In the genomic region with DNA sequence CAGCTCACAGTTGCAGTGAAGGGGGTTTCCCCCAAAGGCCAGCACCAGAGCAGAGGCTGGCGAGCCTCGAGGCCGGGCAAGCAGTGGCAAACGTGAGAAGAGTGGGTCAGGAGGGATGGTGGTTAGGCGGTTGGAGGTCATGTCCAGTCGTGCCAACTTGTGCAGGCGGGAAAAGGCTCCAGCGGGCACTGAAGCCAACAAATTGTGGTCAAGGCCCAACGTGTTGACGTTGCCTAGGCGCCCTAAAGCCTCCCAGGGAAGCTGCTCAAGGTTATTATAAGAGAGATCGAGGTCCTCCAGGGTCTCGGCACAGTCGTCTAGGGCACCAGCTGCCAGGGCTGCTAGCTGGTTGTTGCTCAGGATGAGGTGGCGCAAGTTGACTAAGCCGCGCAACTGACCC, we compare ENCODE assay signal across 15 mouse cellular contexts. TPM values are rescaled to one million over a fixed set of nuclear protein-coding genes. Genes with fewer than 3 reads are reported as not detected.
DNase-seq lines count a peak whose midpoint lies in the region; ATAC-seq lines count a peak whose summit lies in the region.
"Had no signal": no experiment of that assay in that cellular context is flagged by ENCODE, and none has a peak within 500 bp of the region (broad histone marks: within the 10 kb centered on the region; RNA-seq: fewer than 3 reads in every experiment).

No protein-coding gene starts in this region.

- H3K9me3 ChIP-seq in hindbrain, embryonic 12.5 days (replicated peaks) = no peaks in the 10 kb centered on the region
- H3K9me3 ChIP-seq in hindbrain, embryonic 10.5 days = no peaks in the 10 kb centered on the region; the same call in 1 of the 2 replicates
- no peaks in the 10 kb centered on the region for H3K9me3 ChIP-seq in midbrain, embryonic 13.5 days
- no peaks in the 10 kb centered on the region for H3K9me3 ChIP-seq in midbrain, embryonic 16.5 days (replicated peaks; ENCODE audit: control insufficient read depth, low read length, poor library complexity, severe bottlenecking)
- no peaks in the 10 kb centered on the region for H3K9me3 ChIP-seq in liver, embryonic 12.5 days (replicated peaks)
- H3K9me3 ChIP-seq in stomach, embryonic 16.5 days (replicated peaks; ENCODE audit: control insufficient read depth, low read length) = no peaks in the 10 kb centered on the region
- H3K9me3 ChIP-seq: embryonic facial prominence, embryonic 13.5 days; limb, embryonic 12.5 days had no signal

- no peak for DNase-seq in hindbrain, embryonic 10.5 days (ENCODE audit: low spot score)
- no peak for DNase-seq in c-Kit-positive CD71-positive TER-119-positive erythroid progenitor cells, embryonic 14.5 days (ENCODE audit: low spot score)
- DNase-seq in yolk sac, embryonic 10.5 days (ENCODE audit: low spot score) = no peak
- DNase-seq: forebrain, postnatal 0 days; layer of hippocampus, adult 9-11 months; lung, postnatal 36 days; right cerebral cortex, postnatal 25 days had no signal

- peaks cover 10% of the 10 kb centered on the region for H3K27me3 ChIP-seq in hindbrain, embryonic 12.5 days
- H3K27me3 ChIP-seq in hindbrain, embryonic 10.5 days (ENCODE audit: insufficient read depth, poor library complexity, severe bottlenecking) = peaks cover 14% of the 10 kb centered on the region
- H3K27me3 ChIP-seq in midbrain, embryonic 13.5 days = peaks cover 8% of the 10 kb centered on the region
- H3K27me3 ChIP-seq in midbrain, embryonic 16.5 days (ENCODE audit: control insufficient read depth, insufficient read depth, low read depth, low read length) = no peaks in the 10 kb centered on the region
- peaks cover 65% of the 10 kb centered on the region for H3K27me3 ChIP-seq in liver, embryonic 12.5 days (replicated peaks)
- H3K27me3 ChIP-seq in stomach, embryonic 16.5 days (ENCODE audit: control insufficient read depth, insufficient read depth, low read length) = no peaks in the 10 kb centered on the region

- peak overlapping the region; percentile 86; the same call in 1 of the 2 replicates for H3K4me2 ChIP-seq in hindbrain, embryonic 12.5 days (replicated peaks)
- H3K4me2 ChIP-seq in midbrain, embryonic 13.5 days (replicated peaks) = peak overlapping the region; percentile 88
- H3K4me2 ChIP-seq in midbrain, embryonic 16.5 days (ENCODE audit: low read length) = no peak overlapping the region
- H3K4me2 ChIP-seq in liver, embryonic 12.5 days = peak overlapping the region; percentile 25
- H3K4me2 ChIP-seq in stomach, embryonic 16.5 days (ENCODE audit: low read depth, low read length) = peak overlapping the region; percentile 48

- no peak overlapping the region for H3K9ac ChIP-seq in hindbrain, embryonic 12.5 days
- no peak overlapping the region for H3K9ac ChIP-seq in midbrain, embryonic 13.5 days (replicated peaks)
- H3K9ac ChIP-seq in midbrain, embryonic 16.5 days (ENCODE audit: low read depth, low read length) = no peak overlapping the region
- no peak overlapping the region for H3K9ac ChIP-seq in liver, embryonic 12.5 days
- peak overlapping the region; percentile 60 for H3K9ac ChIP-seq in stomach, embryonic 16.5 days (ENCODE audit: low read length)
- H3K9ac ChIP-seq: embryonic facial prominence, embryonic 13.5 days; forebrain, postnatal 0 days; limb, embryonic 12.5 days had no signal

- no peak overlapping the region for H3K27ac ChIP-seq in hindbrain, embryonic 12.5 days
- H3K27ac ChIP-seq in hindbrain, embryonic 10.5 days = no peak overlapping the region
- H3K27ac ChIP-seq in midbrain, embryonic 13.5 days = no peak overlapping the region
- H3K27ac ChIP-seq in midbrain, embryonic 16.5 days (ENCODE audit: low read length) = no peak overlapping the region
- H3K27ac ChIP-seq in liver, embryonic 12.5 days = peak overlapping the region; percentile 76
- H3K27ac ChIP-seq in stomach, embryonic 16.5 days (ENCODE audit: low read length) = peak overlapping the region; percentile 90
- H3K27ac ChIP-seq: embryonic facial prominence, embryonic 13.5 days; limb, embryonic 12.5 days had no signal

- H3K4me3 ChIP-seq in hindbrain, embryonic 12.5 days = no peak overlapping the region
- H3K4me3 ChIP-seq in hindbrain, embryonic 10.5 days = no peak overlapping the region
- H3K4me3 ChIP-seq in midbrain, embryonic 13.5 days (replicated peaks) = no peak overlapping the region
- no peak overlapping the region for H3K4me3 ChIP-seq in midbrain, embryonic 16.5 days (ENCODE audit: low read depth, low read length)
- no peak overlapping the region for H3K4me3 ChIP-seq in liver, embryonic 12.5 days
- H3K4me3 ChIP-seq in stomach, embryonic 16.5 days (replicated peaks; ENCODE audit: low read length) = peak overlapping the region; percentile 34
- H3K4me3 ChIP-seq: embryonic facial prominence, embryonic 13.5 days; limb, embryonic 12.5 days; myocyte had no signal

- no peak for ATAC-seq in hindbrain, embryonic 12.5 days (ENCODE audit: low FRiP score)
- ATAC-seq in midbrain, embryonic 13.5 days = no peak
- no peak for ATAC-seq in midbrain, embryonic 16.5 days
- ATAC-seq in liver, embryonic 12.5 days = no peak
- ATAC-seq in stomach, embryonic 16.5 days (ENCODE audit: insufficient read depth, low FRiP score) = no peak
- ATAC-seq: forebrain, postnatal 0 days had no signal

- H3K36me3 ChIP-seq in hindbrain, embryonic 12.5 days = peaks cover 28% of the 10 kb centered on the region
- H3K36me3 ChIP-seq in hindbrain, embryonic 10.5 days = peaks cover 45% of the 10 kb centered on the region
- peaks cover 49% of the 10 kb centered on the region for H3K36me3 ChIP-seq in midbrain, embryonic 13.5 days
- peaks cover 23% of the 10 kb centered on the region for H3K36me3 ChIP-seq in midbrain, embryonic 16.5 days (ENCODE audit: control insufficient read depth, insufficient read depth, low read length)
- H3K36me3 ChIP-seq in liver, embryonic 12.5 days = no peaks in the 10 kb centered on the region; the same call in 1 of the 2 replicates
- no peaks in the 10 kb centered on the region for H3K36me3 ChIP-seq in stomach, embryonic 16.5 days (ENCODE audit: control insufficient read depth, insufficient read depth, low read length)

- peaks cover 47% of the 10 kb centered on the region for H3K4me1 ChIP-seq in hindbrain, embryonic 12.5 days
- peaks cover 54% of the 10 kb centered on the region for H3K4me1 ChIP-seq in hindbrain, embryonic 10.5 days (replicated peaks)
- H3K4me1 ChIP-seq in midbrain, embryonic 13.5 days (replicated peaks) = peaks cover 72% of the 10 kb centered on the region
- H3K4me1 ChIP-seq in midbrain, embryonic 16.5 days (ENCODE audit: control insufficient read depth, insufficient read depth, low read length) = peaks cover 47% of the 10 kb centered on the region
- H3K4me1 ChIP-seq in liver, embryonic 12.5 days = 0 out of 2 replicates have a peak, but pooled peaks cover 9% of the 10 kb centered on the region
- H3K4me1 ChIP-seq in stomach, embryonic 16.5 days (ENCODE audit: control insufficient read depth, insufficient read depth, low read length) = peaks cover 21% of the 10 kb centered on the region

- 92% methylated on average over 17 of the region's 17 CpGs for WGBS in hindbrain, embryonic 12.5 days
- 94% methylated on average over 17 of the region's 17 CpGs for WGBS in hindbrain, embryonic 10.5 days
- 94% methylated on average over 17 of the region's 17 CpGs for WGBS in midbrain, embryonic 13.5 days
- 91% methylated on average over 17 of the region's 17 CpGs for WGBS in midbrain, embryonic 16.5 days
- 64% methylated on average over 17 of the region's 17 CpGs for WGBS in liver, embryonic 12.5 days (ENCODE audit: insufficient replicate concordance)
- WGBS in stomach, embryonic 16.5 days = 81% methylated on average over 17 of the region's 17 CpGs

RNA-seq across cellular contexts. Expression of gene Lrfn3, which starts 2.5 kb away (rescaled TPM):
- polyA plus RNA-seq in hindbrain, embryonic 12.5 days (2016; fragmentation: Nextera tagmentation; extraction: Ambion mirVana) = 9.3 and 10.1 TPM in 2 replicates
- polyA plus RNA-seq in hindbrain, embryonic 10.5 days (2016; fragmentation: Nextera tagmentation; extraction: Ambion mirVana) = 5.5 and 7.8 TPM in 2 replicates
- 11.4 and 13.0 TPM in 2 replicates for polyA plus RNA-seq in midbrain, embryonic 13.5 days (2015; fragmentation: Nextera tagmentation; extraction: Ambion mirVana)
- polyA plus RNA-seq in midbrain, embryonic 16.5 days (2015; fragmentation: Nextera tagmentation; extraction: Ambion mirVana) = 15.2 and 15.7 TPM in 2 replicates
- 1.9 and 2.1 TPM in 2 replicates for polyA plus RNA-seq in liver, embryonic 12.5 days (2016; fragmentation: Nextera tagmentation; extraction: Ambion mirVana)
- 4.0 and 4.6 TPM in 2 replicates for polyA plus RNA-seq in stomach, embryonic 16.5 days (2015; fragmentation: Nextera tagmentation; extraction: Ambion mirVana)

RNA-seq across cellular contexts. Expression of gene Sdhaf1, which starts 36.3 kb away (rescaled TPM):
- polyA plus RNA-seq in hindbrain, embryonic 12.5 days (2016; fragmentation: Nextera tagmentation; extraction: Ambion mirVana) = 22.3 and 23.4 TPM in 2 replicates
- 19.6 and 23.1 TPM in 2 replicates for polyA plus RNA-seq in hindbrain, embryonic 10.5 days (2016; fragmentation: Nextera tagmentation; extraction: Ambion mirVana)
- polyA plus RNA-seq in midbrain, embryonic 13.5 days (2015; fragmentation: Nextera tagmentation; extraction: Ambion mirVana) = 21.2 and 23.6 TPM in 2 replicates
- polyA plus RNA-seq in midbrain, embryonic 16.5 days (2015; fragmentation: Nextera tagmentation; extraction: Ambion mirVana) = 15.2 and 16.9 TPM in 2 replicates
- 8.1 and 8.2 TPM in 2 replicates for polyA plus RNA-seq in liver, embryonic 12.5 days (2016; fragmentation: Nextera tagmentation; extraction: Ambion mirVana)
- 12.1 and 14.6 TPM in 2 replicates for polyA plus RNA-seq in stomach, embryonic 16.5 days (2015; fragmentation: Nextera tagmentation; extraction: Ambion mirVana)

RNA-seq across cellular contexts. Expression of gene E130208F15Rik, which starts 38.5 kb away (rescaled TPM):
- polyA plus RNA-seq in hindbrain, embryonic 12.5 days (2016; fragmentation: Nextera tagmentation; extraction: Ambion mirVana) = 0.33 and 0.49 TPM in 2 replicates
- polyA plus RNA-seq in hindbrain, embryonic 10.5 days (2016; fragmentation: Nextera tagmentation; extraction: Ambion mirVana) = 1.6 and 3.7 TPM in 2 replicates
- not detected in 2 replicates for polyA plus RNA-seq in midbrain, embryonic 13.5 days (2015; fragmentation: Nextera tagmentation; extraction: Ambion mirVana)
- polyA plus RNA-seq in midbrain, embryonic 16.5 days (2015; fragmentation: Nextera tagmentation; extraction: Ambion mirVana) = not detected in 2 replicates
- polyA plus RNA-seq in liver, embryonic 12.5 days (2016; fragmentation: Nextera tagmentation; extraction: Ambion mirVana) = 2.3 and 2.9 TPM in 2 replicates
- polyA plus RNA-seq in stomach, embryonic 16.5 days (2015; fragmentation: Nextera tagmentation; extraction: Ambion mirVana) = 1.2 TPM in 1 of 2 replicates, not detected in the other
- polyA plus RNA-seq: embryonic facial prominence, embryonic 13.5 days had no signal

RNA-seq across cellular contexts. Expression of gene Syne4, which starts 45.4 kb away (rescaled TPM):
- polyA plus RNA-seq in hindbrain, embryonic 12.5 days (2016; fragmentation: Nextera tagmentation; extraction: Ambion mirVana) = 36.9 and 39.2 TPM in 2 replicates
- polyA plus RNA-seq in hindbrain, embryonic 10.5 days (2016; fragmentation: Nextera tagmentation; extraction: Ambion mirVana) = 26.8 and 28.1 TPM in 2 replicates
- polyA plus RNA-seq in midbrain, embryonic 13.5 days (2015; fragmentation: Nextera tagmentation; extraction: Ambion mirVana) = 10.8 and 11.7 TPM in 2 replicates
- 13.4 and 16.0 TPM in 2 replicates for polyA plus RNA-seq in midbrain, embryonic 16.5 days (2015; fragmentation: Nextera tagmentation; extraction: Ambion mirVana)
- polyA plus RNA-seq in liver, embryonic 12.5 days (2016; fragmentation: Nextera tagmentation; extraction: Ambion mirVana) = 11.7 and 12.1 TPM in 2 replicates
- polyA plus RNA-seq in stomach, embryonic 16.5 days (2015; fragmentation: Nextera tagmentation; extraction: Ambion mirVana) = 54.0 and 54.3 TPM in 2 replicates

RNA-seq across cellular contexts. Expression of gene Alkbh6, which starts 51.5 kb away (rescaled TPM):
- polyA plus RNA-seq in hindbrain, embryonic 12.5 days (2016; fragmentation: Nextera tagmentation; extraction: Ambion mirVana) = 87.1 and 93.5 TPM in 2 replicates
- polyA plus RNA-seq in hindbrain, embryonic 10.5 days (2016; fragmentation: Nextera tagmentation; extraction: Ambion mirVana) = 93.6 and 117 TPM in 2 replicates
- 128 and 132 TPM in 2 replicates for polyA plus RNA-seq in midbrain, embryonic 13.5 days (2015; fragmentation: Nextera tagmentation; extraction: Ambion mirVana)
- polyA plus RNA-seq in midbrain, embryonic 16.5 days (2015; fragmentation: Nextera tagmentation; extraction: Ambion mirVana) = 120 and 127 TPM in 2 replicates
- polyA plus RNA-seq in liver, embryonic 12.5 days (2016; fragmentation: Nextera tagmentation; extraction: Ambion mirVana) = 24.2 and 24.5 TPM in 2 replicates
- polyA plus RNA-seq in stomach, embryonic 16.5 days (2015; fragmentation: Nextera tagmentation; extraction: Ambion mirVana) = 64.4 and 64.7 TPM in 2 replicates

Comparison
In these comparisons a context has a peak if more than half of its experiments do, and no peak if none do; other contexts are left out.
1. H3K27ac ChIP-seq: peak in liver, embryonic 12.5 days (single experiment) and stomach, embryonic 16.5 days (single experiment); none in hindbrain, embryonic 12.5 days (single experiment), hindbrain, embryonic 10.5 days (single experiment), midbrain, embryonic 13.5 days (single experiment) and midbrain, embryonic 16.5 days (single experiment).